Mouse (Mus musculus) regulatory T cell (primary cell): ENCODE measurements around the gene Maoa.

Experiments used
- in situ Hi-C: fragments of 300-600 bp; cut with MboI, MseI; formaldehyde crosslinking; loops from one replicate; pipeline ENCODE4 v1.15.1; 2025; ENCODE audit warnings: high pct_unique_total_duplicates

The Maoa gene

GRCm38 (mm10) chrX:16619034-16619929 is at the start of gene Maoa:
Maoa (plus strand) TSS chrX:16619698.
- in situ Hi-C loops, result loop anchor here (25.0 kb wide), 1 partner anchor 1543 kb away; the partner anchor contains the start of gene Kdm6a

- in situ Hi-C loops, result loop anchor here (25.0 kb wide), 1 partner anchor 1544 kb away; the partner anchor contains the start of gene Kdm6a
Measured at GRCm38 (mm10) chrX:16618225-16619033, 1.1 kb upstream of the Maoa start.

DNA sequence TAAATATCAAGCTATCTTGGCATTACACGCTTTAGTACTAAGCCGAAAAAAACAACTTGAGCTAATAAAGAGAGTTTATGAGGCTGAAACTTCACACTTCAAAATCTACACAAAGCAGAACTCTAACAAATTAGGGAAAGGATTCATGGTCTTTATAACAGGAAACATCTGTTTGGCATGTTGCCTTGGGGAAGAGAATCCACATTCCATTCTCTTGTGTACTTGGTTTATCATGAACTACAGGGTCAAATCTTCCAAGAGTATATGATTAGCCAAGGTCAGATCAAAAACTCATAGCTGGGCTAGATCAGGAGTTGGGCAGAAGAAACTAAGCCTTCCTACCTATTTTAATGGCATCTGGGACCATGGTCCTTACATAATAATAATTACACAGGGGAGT is 37.0 kb downstream of the Maoa start:
- in situ Hi-C loops, result no loop called here

GRCm38 (mm10) chrX:16706094-16706493 is 86.6 kb downstream of the Maoa start:
- in situ Hi-C loops, result no loop called here

DNA sequence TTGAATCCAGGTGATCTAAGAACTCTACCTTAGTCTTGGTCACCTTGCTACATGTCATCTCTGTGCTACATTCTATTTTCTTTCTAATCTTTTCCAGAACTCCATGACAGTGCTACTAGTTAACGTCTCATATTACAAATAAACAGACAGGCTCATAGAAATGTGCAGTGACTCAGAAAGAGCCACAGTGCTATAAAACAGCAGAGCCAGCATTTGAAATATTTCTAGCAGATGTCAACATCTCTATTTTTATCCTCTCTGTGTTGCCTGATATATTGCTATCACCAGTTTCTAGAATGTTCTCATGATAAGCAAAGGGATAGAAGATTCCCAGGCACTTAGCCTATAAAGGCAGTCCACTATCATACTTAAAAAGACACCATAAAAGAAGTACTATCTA is 94.5 kb downstream of the Maoa start:
- in situ Hi-C loops, result no loop called here
